Mouse (Mus musculus): ENCODE results near the gene Fate1. TPM values are rescaled to one million over a fixed set of nuclear protein-coding genes. Genes with fewer than 3 reads are reported as not detected.
"Not testable (repeated sequence)": the region's sequence is repeated elsewhere in the genome, so short reads cannot be mapped to it uniquely, and the experiment has no call there.

Gene Fate1
- polyA plus RNA-seq (2016; fragmentation: Nextera tagmentation; extraction: Ambion mirVana): 0.20 TPM in 1 of 2 replicates, not detected in the other

DNA sequence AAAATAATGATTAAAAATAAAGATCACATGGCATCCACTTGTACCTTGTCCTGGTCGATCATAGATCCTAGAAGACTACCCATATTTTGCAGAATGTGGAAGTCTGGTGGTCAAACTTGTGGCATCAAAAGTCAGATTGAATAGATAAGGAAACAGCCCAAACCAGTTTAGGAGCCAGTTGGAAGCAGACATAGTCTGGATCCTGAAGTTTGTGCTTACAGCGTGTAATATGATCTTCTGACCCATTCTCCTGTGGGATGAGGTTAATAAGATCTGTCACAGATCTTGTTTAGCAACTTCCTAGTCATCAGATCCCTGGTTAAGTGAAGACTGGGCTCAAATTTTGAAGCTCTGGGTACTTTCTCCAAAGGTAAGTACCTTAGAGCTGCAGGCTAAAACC, at the start of gene Fate1:
TSS of gene Fate1 (plus strand) at position 301 of the 400 bp plus-strand sequence.
- no peak for DNase-seq (ENCODE audit: low spot score)
- Histone ChIP-seq H3K9me3 (no peaks in the 10 kb centered on the region), H3K27ac (no peak within 1 kb of the TSS), H3K4me3 (no peak within 1 kb of the TSS), H3K27me3 (ENCODE audit: insufficient read depth, poor library complexity, severe bottlenecking) (no peaks in the 10 kb centered on the region; the same call in 1 of the 2 replicates), H3K36me3 (no peaks in the 10 kb centered on the region), H3K4me1 (no peaks in the 10 kb centered on the region)
- WGBS: 66% methylated on average over 2 of the region's 2 CpGs

DNA sequence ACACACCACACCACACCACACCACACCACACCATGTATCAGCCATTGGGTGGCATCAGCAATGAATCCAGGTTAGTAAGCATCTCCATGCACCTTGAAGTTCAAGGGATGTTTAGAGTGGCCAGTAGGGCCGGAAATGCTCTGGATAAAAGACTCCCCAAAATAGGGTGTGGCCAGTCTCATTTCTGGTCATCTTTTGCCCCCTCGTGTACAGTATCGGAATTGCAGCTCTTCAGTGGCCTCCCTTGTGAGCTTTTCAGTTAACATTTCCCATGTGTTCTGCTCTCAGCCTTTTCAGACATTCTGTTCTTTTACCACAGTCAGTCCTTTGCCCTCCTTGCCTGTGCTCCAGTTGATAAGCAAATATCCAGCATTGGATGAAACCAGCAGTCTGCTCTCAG, 26.2 kb upstream of the Fate1 start:
- 22% methylated on average over 3 of the region's 3 CpGs for WGBS
- no peak overlapping the region for H3K4me3 ChIP-seq
- no peaks in the 10 kb centered on the region for H3K27me3 ChIP-seq (ENCODE audit: insufficient read depth, poor library complexity, severe bottlenecking)
- H3K9me3 ChIP-seq: no peaks in the 10 kb centered on the region
- no peaks in the 10 kb centered on the region for H3K4me1 ChIP-seq
- H3K36me3 ChIP-seq: no peaks in the 10 kb centered on the region
- no peak for DNase-seq (ENCODE audit: low spot score)
- no peak overlapping the region for H3K27ac ChIP-seq

- no peak overlapping the region for H3K4me3 ChIP-seq
- H3K4me1 ChIP-seq: no peaks in the 10 kb centered on the region
- no peaks in the 10 kb centered on the region for H3K36me3 ChIP-seq
- no peak overlapping the region for H3K27ac ChIP-seq
- H3K27me3 ChIP-seq (ENCODE audit: insufficient read depth, poor library complexity, severe bottlenecking): peaks cover 33% of the 10 kb centered on the region
- DNase-seq (ENCODE audit: low spot score): no peak
- no peaks in the 10 kb centered on the region for H3K9me3 ChIP-seq
These were observed 14.4 kb upstream of the Fate1 start for GRCm38 (mm10) chrX:71958366-71958765.

DNA sequence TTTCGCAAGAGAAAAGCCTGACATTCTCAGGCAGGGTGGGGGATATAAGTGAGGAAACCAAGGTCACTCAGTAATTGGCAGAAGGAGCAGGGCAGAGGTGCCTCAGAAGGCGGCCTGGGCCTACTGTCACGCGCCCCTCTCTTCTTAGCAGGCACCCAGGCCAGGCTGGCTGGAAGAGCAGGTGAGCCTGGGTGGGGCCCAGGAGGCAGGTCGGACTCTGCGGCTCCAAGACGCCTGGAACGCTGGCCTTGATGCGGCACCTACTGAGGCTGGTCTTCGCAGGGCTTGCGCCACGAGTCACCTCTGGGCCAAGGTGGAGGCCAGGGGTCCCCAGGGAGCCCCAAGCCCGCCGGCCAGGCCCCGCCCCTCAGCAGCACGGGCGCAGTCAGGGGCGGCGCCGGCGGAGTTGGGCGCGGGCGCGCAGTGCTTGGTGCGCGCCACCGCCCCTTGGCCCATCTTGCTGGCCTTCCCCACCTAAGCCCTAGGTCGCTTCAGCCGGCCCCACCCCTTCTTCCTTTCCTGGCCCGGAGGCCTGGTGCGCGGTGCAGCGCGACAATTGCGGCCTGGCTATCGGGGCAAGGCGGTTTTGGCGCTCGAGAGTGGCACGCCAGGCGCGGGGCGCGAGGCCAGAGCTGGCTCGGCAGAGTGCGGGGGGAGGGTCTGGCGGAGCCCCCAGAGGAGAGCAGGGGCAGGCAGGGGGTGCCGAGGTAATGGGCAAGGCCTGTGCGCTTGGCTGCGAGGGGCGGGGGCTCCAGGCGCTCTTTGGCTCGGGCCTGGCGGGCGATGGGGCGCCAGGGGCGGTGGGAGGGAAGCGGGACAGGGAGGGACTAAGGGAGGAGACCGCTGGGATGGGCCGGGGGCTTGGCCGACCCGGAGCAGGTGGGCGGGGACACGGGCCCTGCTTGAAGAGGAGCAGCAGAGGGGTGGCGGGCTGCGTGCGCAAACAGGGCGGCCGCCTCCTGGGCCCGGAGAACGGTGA, 10.4 kb upstream of the Fate1 start, which contains the start of gene Prrg3:
TSS of gene Prrg3 (plus strand) at position 552 of the 979 bp plus-strand sequence.
- no peaks in the 10 kb centered on the region for H3K36me3 ChIP-seq
- H3K27ac ChIP-seq: peak within 1 kb of the TSS; percentile 79
- no peaks in the 10 kb centered on the region for H3K4me1 ChIP-seq
- DNase-seq (ENCODE audit: low spot score): peak; percentile 79
- peak within 1 kb of the TSS; percentile 59 for H3K4me3 ChIP-seq
- no peaks in the 10 kb centered on the region for H3K9me3 ChIP-seq
- H3K27me3 ChIP-seq (ENCODE audit: insufficient read depth, poor library complexity, severe bottlenecking): peaks cover 33% of the 10 kb centered on the region
- 24% methylated on average over 70 of the region's 72 CpGs for WGBS

DNA sequence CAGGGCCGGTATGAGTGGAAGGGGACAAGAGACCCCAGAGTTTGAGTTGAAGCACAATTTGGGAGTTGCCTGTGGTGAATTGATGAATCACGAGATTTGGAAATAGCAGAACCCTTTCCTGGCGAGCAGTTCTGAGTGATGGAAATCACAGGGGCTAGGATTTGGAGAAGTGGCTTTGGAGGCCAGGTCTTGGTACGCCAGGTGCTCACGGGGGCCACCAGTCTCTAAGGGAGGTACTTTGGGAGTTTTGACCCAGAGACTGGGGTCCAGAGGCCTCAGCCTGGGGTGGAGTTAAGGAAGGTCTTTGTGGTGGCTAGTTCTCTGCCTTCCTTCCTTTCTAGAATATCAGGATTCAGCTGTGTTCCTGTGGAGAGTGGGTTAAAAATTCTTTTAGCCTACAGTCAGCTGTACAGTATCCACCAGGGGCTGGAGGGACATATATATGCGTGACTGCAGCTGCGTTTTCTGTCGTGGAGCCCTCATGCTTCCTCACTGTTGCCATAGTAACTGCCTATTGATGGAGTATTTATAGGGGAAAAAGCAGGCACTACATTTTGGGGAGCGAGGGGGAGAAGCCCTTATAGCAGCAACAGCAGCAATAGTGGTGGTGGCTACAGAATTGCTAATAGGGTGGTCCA, 9.4 kb upstream of the Fate1 start:
- Histone ChIP-seq H3K27ac (no peak overlapping the region; the same call in 1 of the 2 replicates), H3K27me3 (ENCODE audit: insufficient read depth, poor library complexity, severe bottlenecking) (peaks cover 30% of the 10 kb centered on the region), H3K9me3 (no peaks in the 10 kb centered on the region), H3K4me3 (peak overlapping the region; percentile 59), H3K36me3 (no peaks in the 10 kb centered on the region), H3K4me1 (no peaks in the 10 kb centered on the region)
- 47% methylated on average over 9 of the region's 9 CpGs for WGBS
- no peak for DNase-seq (ENCODE audit: low spot score)

DNA sequence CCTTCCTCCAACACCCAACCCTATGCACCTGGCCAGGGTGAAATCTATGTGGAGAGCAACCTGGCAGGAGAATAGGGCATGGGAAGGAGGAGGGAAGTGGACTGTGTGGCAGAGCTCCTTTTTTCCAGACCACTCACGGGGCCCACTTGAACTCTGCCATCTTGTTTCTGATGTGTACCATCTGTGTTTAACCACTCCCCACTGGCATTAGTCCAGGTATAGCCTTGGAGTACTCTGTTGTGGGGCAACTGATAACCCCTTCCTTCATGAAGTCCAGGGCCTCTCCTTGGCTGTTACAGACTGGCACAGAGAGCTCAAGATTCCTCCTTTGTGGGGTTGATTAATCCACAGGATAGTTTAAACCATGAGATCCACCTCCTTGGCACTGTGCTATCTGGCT, 4.6 kb upstream of the Fate1 start:
- no peaks in the 10 kb centered on the region for H3K36me3 ChIP-seq
- 69% methylated on average over 1 of the region's 1 CpGs for WGBS
- no peaks in the 10 kb centered on the region; the same call in 1 of the 2 replicates for H3K27me3 ChIP-seq (ENCODE audit: insufficient read depth, poor library complexity, severe bottlenecking)
- no peak overlapping the region for H3K27ac ChIP-seq
- H3K4me1 ChIP-seq: no peaks in the 10 kb centered on the region
- no peak overlapping the region for H3K4me3 ChIP-seq
- no peak for DNase-seq (ENCODE audit: low spot score)
- H3K9me3 ChIP-seq: no peaks in the 10 kb centered on the region

GRCm38 (mm10) chrX:71968816-71969215, 4.0 kb upstream of the Fate1 start:
- Histone ChIP-seq H3K27me3 (ENCODE audit: insufficient read depth, poor library complexity, severe bottlenecking) (no peaks in the 10 kb centered on the region; the same call in 1 of the 2 replicates), H3K36me3 (no peaks in the 10 kb centered on the region), H3K27ac (no peak overlapping the region), H3K4me1 (no peaks in the 10 kb centered on the region), H3K9me3 (no peaks in the 10 kb centered on the region), H3K4me3 (no peak overlapping the region)
- no peak for DNase-seq (ENCODE audit: low spot score)
- WGBS: 74% methylated on average over 6 of the region's 6 CpGs

GRCm38 (mm10) chrX:71971325-71971724, 1.5 kb upstream of the Fate1 start:
- Histone ChIP-seq H3K4me1 (no peaks in the 10 kb centered on the region), H3K27ac (no peak overlapping the region), H3K27me3 (ENCODE audit: insufficient read depth, poor library complexity, severe bottlenecking) (no peaks in the 10 kb centered on the region; the same call in 1 of the 2 replicates), H3K9me3 (no peaks in the 10 kb centered on the region), H3K4me3 (no peak overlapping the region), H3K36me3 (no peaks in the 10 kb centered on the region)
- no peak for DNase-seq (ENCODE audit: low spot score)
- 65% methylated on average over 5 of the region's 5 CpGs for WGBS

DNA sequence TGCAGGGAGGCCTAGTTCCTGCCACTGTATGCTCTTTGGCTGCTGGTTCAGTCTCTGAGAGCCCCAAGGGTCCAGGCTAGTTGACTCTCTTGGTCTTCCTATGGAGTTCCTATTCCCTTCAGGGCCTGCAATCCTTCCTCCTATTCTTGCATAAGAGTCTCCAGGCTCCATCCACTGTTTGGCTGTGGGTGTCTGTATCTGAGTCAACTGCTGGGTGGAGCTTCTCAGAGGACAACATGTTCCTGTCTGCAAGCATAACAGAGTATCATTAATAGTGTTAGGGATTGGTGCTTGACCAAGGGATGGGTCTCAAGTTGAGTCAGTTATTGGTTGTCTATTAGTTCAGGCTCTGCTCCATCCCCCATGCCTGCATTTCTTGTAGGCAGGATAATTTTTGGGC, 4.9 kb downstream of the Fate1 start:
- H3K4me1 ChIP-seq; H3K4me3 ChIP-seq; H3K9me3 ChIP-seq; H3K36me3 ChIP-seq; H3K27me3 ChIP-seq (ENCODE audit: insufficient read depth, poor library complexity, severe bottlenecking); DNase-seq (ENCODE audit: low spot score); H3K27ac ChIP-seq: not testable (repeated sequence)

GRCm38 (mm10) chrX:71980443-71980842, 7.7 kb downstream of the Fate1 start:
- H3K4me1 ChIP-seq: no peaks in the 10 kb centered on the region

DNA sequence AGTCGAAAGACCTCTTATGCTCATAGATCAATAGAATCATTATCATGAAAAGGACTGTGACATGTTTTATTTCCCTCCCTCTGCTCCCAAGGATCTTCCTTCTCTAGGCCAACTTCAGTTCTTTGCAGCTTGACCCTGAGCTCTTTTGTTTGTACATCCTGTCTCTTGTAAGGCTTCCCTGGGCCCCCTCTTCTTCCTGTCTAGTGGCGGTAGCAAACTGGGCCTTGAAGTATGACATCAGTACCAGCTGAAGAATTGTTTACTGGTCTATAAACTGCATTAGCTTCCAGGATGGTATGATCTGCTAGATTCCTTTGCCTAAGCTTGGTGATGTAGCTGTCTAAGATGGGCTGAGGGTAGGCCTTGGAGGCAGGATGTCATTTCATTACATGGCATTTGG, 8.5 kb downstream of the Fate1 start:
- 72% methylated on average over 2 of the region's 2 CpGs for WGBS
- no peak for DNase-seq (ENCODE audit: low spot score)
- Histone ChIP-seq H3K36me3 (no peaks in the 10 kb centered on the region), H3K4me3 (no peak overlapping the region), H3K9me3 (no peaks in the 10 kb centered on the region), H3K27me3 (ENCODE audit: insufficient read depth, poor library complexity, severe bottlenecking) (no peaks in the 10 kb centered on the region), H3K4me1 (no peaks in the 10 kb centered on the region), H3K27ac (no peak overlapping the region)

More at GRCm38 (mm10) chrX:71980443-71980842, 7.7 kb downstream of the Fate1 start:
- DNase-seq (ENCODE audit: low spot score): no peak
- Histone ChIP-seq H3K36me3 (no peaks in the 10 kb centered on the region), H3K4me3 (no peak overlapping the region), H3K9me3 (no peaks in the 10 kb centered on the region), H3K27ac (no peak overlapping the region), H3K27me3 (ENCODE audit: insufficient read depth, poor library complexity, severe bottlenecking) (no peaks in the 10 kb centered on the region)
- 52% methylated on average over 3 of the region's 3 CpGs for WGBS

GRCm38 (mm10) chrX:71983205-71983604, 10.4 kb downstream of the Fate1 start:
- 65% methylated on average over 2 of the region's 2 CpGs for WGBS
- H3K27ac ChIP-seq: no peak overlapping the region
- H3K9me3 ChIP-seq: no peaks in the 10 kb centered on the region
- DNase-seq (ENCODE audit: low spot score): no peak
- H3K36me3 ChIP-seq: no peaks in the 10 kb centered on the region
- H3K4me1 ChIP-seq: no peaks in the 10 kb centered on the region
- H3K27me3 ChIP-seq (ENCODE audit: insufficient read depth, poor library complexity, severe bottlenecking): no peaks in the 10 kb centered on the region; the same call in 1 of the 2 replicates
- no peak overlapping the region for H3K4me3 ChIP-seq

DNA sequence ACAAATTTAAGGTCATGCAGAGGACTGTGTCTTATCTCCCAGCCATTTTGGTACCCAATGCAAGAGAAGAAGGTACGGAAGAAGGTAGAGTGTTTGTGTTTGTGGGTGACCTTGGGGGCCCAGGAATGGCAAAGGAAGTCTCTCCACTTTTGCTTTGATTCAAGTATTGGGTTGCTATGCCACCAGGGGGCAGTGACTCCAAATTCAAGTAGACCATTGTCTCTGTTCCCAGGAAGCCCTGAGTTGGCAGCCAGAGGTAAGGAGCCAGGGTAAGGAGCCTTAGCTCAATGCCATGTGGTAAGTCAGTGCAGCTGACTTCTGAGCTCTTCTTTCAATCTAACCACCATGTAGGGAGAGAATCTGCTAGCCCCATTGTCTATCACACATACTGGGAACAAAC, 11.0 kb downstream of the Fate1 start:
- WGBS: 93% methylated on average over 1 of the region's 1 CpGs
- DNase-seq (ENCODE audit: low spot score): no peak
- Histone ChIP-seq H3K36me3 (no peaks in the 10 kb centered on the region), H3K4me3 (no peak overlapping the region), H3K27ac (no peak overlapping the region), H3K9me3 (no peaks in the 10 kb centered on the region), H3K27me3 (ENCODE audit: insufficient read depth, poor library complexity, severe bottlenecking) (no peaks in the 10 kb centered on the region; the same call in 1 of the 2 replicates), H3K4me1 (no peaks in the 10 kb centered on the region)

All from heart, embryonic 10.5 days (tissue).